Mouse (Mus musculus) small intestine, adult 2 months (tissue): ENCODE measurements at regions not wholly inside any gene's neighbourhood (a gene's known extent, or its start where the extent isn't known, plus 50 kb on each side); places are given as distances from the start of the nearest gene placed in this dataset.
A peak's percentile ranks its signal among the peaks of the same experiment; 100 is the strongest.

Experiments used
- H3K27ac ChIP-seq: fragments of 200-500 bp; 2 replicates; pipeline ENCODE4 v1.5.1; 2012; ENCODE audit warnings: low read depth, low read length, control low read depth, inconsistent platforms; ENCODE audit not compliant: insufficient read depth
- H3K27me3 ChIP-seq: fragments of 200-500 bp; 2 replicates; pipeline ENCODE4 v1.6.1; 2012; ENCODE audit warnings: mild to moderate bottlenecking, moderate library complexity, low read length, inconsistent platforms; ENCODE audit not compliant: control insufficient read depth, insufficient read depth
- H3K36me3 ChIP-seq: fragments of 200-500 bp; 2 replicates; pipeline ENCODE4 v1.6.1; 2012; ENCODE audit warnings: mild to moderate bottlenecking, low read length, control low read depth, inconsistent platforms; ENCODE audit not compliant: control insufficient read depth, insufficient read depth
- H3K4me1 ChIP-seq: fragments of 200-500 bp; 2 replicates; pipeline ENCODE4 v1.6.1; 2012; ENCODE audit warnings: low read length, inconsistent platforms, mixed read lengths; ENCODE audit not compliant: control insufficient read depth, insufficient read depth, insufficient read length
- H3K4me3 ChIP-seq: fragments of 200-500 bp; 2 replicates; pipeline ENCODE4 v1.5.1; 2012; ENCODE audit warnings: low read depth, mild to moderate bottlenecking, control low read depth, inconsistent platforms, low read length, moderate library complexity
- CTCF ChIP-seq: fragments of 200-500 bp; IDR thresholded peaks from 2 replicates; pipeline ENCODE4 v1.5.1; 2012; ENCODE audit warnings: low read depth, mild to moderate bottlenecking, control low read depth, inconsistent platforms, low read length, moderate library complexity, mixed read lengths; ENCODE audit not compliant: insufficient replicate concordance, insufficient read length; ENCODE audit errors: extremely low read depth
- POLR2A ChIP-seq: fragments of 200-500 bp; IDR thresholded peaks from 2 replicates; pipeline ENCODE4 v1.6.1; 2012; ENCODE audit warnings: low read depth, mild to moderate bottlenecking, control low read depth, inconsistent platforms, low read length, moderate library complexity
- WGBS: fragments of 180-500 bp; shearing (Covaris S2); methylation state at CpG from one replicate; pipeline ENCODE4 v1.1.7; 2018; 5-methylcytosine and 5-hydroxymethylcytosine counted together

DNA sequence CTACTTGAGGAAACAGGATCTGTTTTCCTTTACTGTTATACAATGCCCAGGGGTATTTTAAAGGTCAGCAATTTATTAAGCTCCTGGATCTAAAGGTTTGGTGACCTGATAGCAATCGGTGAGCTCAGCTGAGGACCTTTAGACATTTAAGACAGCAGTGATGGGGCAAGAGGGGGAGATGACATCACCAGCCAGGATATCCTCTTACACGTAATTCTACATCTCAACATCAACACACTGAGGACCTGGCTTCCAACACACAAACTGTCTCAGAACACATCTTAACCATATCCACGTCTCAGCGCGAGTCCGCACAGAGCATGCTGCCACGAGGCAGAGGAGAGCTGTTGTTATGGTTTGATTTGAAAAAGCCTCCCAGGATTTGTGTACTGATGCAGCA is 69.2 kb downstream of the Nhlrc3 start:
- H3K27ac ChIP-seq: no peak overlapping the region
- no peaks in the 10 kb centered on the region for H3K27me3 ChIP-seq

DNA sequence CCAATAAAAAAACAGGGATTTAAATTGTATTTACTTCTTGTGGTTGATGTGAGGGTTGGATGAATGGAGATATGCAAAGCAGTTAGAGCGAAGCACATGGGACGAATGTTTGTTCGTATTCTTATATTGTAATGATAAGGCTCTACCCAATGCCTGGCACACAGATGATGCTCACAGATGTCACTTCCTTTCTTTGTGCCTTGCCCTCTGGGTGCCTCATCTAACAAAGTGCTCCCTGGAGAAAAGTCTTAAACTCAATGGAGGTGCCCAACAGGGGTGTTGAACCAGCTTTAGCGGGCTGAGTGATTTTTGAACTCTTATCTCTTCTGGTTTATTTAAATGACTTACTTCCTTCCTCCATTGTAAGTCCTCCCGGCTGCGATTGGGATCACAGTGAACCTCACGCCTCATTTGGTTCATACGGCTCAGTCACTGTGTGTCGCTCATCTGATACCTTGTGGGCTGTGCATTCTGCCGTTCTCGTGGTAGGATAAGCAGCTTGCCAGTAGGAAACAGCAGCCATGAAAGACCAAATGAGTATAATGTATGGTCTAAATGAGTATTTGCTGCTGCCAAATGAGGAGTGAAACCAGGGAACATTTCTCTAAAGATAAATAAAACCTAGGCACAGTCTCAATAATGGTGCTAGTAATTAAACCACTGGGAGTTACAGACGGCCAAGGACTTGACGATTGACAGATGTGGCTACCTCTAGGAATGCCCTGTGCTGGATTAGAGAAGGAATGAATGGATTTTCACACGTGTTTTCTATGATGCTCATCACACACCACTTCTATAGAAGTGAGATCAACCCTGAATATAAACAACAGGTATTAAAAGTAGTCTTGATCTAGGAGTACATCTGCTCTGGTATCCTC is 81.2 kb downstream of the Nhlrc3 start:
- WGBS: 70% methylated on average over 14 of the region's 14 CpGs
- no peak for TF ChIP-seq CTCF
- TF ChIP-seq POLR2A: no peak
- no peaks in the 10 kb centered on the region for H3K27me3 ChIP-seq
- H3K27ac ChIP-seq: no peak overlapping the region
- H3K4me1 ChIP-seq: no peaks in the 10 kb centered on the region
- no peak overlapping the region for H3K4me3 ChIP-seq
- H3K36me3 ChIP-seq: no peaks in the 10 kb centered on the region

More for the DNA sequence above, 69.2 kb downstream of the Nhlrc3 start:
- TF ChIP-seq POLR2A (no peak), CTCF (no peak)
- Histone ChIP-seq H3K36me3 (no peaks in the 10 kb centered on the region), H3K4me1 (no peaks in the 10 kb centered on the region), H3K4me3 (no peak overlapping the region)
- WGBS: 86% methylated on average over 7 of the region's 7 CpGs

DNA sequence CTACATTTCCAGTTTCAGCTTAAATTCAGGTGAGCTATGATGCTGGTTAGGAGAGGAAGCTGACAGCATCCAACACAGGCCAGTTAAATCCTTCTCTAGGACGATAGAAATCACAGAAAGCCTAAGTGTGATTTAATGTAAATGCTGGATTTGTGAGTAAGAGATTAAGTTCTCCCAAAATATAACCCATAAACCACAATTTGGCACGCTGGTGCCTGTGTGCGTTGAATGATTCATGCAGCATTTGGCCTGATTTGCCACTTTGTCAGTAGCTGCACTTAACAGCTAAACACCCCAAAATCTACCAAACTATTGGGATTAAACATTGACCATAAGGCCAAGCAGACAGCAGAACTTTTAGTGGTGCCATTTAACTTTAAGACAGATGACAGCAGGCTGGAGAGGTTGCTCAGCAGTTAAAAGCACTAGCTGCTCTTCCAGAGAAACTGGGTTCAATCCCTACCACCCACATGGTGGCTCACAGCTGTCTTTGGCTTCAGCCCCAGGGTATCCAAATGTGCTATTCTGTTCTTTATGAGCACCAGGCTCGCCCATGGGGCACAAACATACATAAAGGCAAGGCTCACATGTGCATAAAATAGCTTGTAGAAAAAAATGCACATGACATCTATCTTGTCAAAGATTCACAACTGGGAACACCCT is 83.5 kb downstream of the Nhlrc3 start:
- TF ChIP-seq CTCF (no peak), POLR2A (no peak)
- Histone ChIP-seq H3K4me1 (no peaks in the 10 kb centered on the region), H3K27ac (no peak overlapping the region), H3K4me3 (no peak overlapping the region), H3K27me3 (no peaks in the 10 kb centered on the region), H3K36me3 (no peaks in the 10 kb centered on the region)
- 69% methylated on average over 4 of the region's 4 CpGs for WGBS

- Histone ChIP-seq H3K4me3 (no peak overlapping the region), H3K36me3 (no peaks in the 10 kb centered on the region), H3K27ac (no peak overlapping the region), H3K4me1 (no peaks in the 10 kb centered on the region), H3K27me3 (no peaks in the 10 kb centered on the region)
- no peak for TF ChIP-seq POLR2A
- no peak for TF ChIP-seq CTCF
- WGBS: 89% methylated on average over 3 of the region's 3 CpGs
Observed at GRCm38 (mm10) chr3:53376864-53377447, 86.2 kb downstream of the Nhlrc3 start.

DNA sequence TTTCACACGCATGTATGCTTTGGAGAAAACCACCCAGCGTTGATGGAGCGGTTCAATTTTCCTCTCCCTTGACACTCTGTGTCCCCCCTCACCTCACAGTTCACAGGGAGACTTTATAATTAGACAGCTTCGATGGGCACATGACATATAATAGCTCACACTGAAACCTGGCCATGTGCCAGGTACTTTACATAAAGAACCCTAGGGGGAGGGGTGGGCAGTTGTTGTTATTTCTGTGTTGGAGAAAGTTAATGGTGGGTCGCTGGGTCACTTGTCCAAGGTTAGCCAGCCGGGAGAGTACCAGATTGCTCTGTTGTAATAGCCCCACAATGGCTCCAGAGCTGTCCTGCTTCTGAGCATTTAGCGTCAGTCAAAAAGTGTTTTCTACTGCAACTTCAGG is 90.2 kb downstream of the Nhlrc3 start:
- H3K27ac ChIP-seq: no peak overlapping the region
- 67% methylated on average over 7 of the region's 7 CpGs for WGBS
- H3K27me3 ChIP-seq: no peaks in the 10 kb centered on the region
- TF ChIP-seq CTCF (no peak), POLR2A (no peak)
- no peak overlapping the region for H3K4me3 ChIP-seq
- no peaks in the 10 kb centered on the region for H3K36me3 ChIP-seq
- no peaks in the 10 kb centered on the region for H3K4me1 ChIP-seq

DNA sequence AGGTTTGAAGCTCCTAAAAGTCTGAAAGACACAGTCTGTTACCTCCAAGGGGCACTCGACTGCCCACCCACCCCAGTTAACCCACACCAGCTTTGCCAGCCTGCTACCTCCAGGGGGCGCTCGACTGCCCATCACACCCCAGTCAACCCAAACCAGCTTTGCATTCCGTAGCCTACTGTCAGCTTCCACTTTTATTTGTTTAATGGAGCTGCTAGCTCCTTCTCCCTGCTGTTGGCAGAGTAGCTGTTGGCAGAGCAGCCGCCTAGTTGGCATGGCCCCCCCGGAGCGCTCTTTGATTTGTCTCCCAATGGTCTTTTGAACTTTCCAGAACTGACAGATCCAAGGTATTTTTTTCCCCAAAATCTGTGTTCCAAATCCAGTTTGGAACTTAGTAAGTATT is 91.2 kb downstream of the Nhlrc3 start:
- H3K36me3 ChIP-seq: no peaks in the 10 kb centered on the region
- H3K4me1 ChIP-seq: no peaks in the 10 kb centered on the region
- no peak overlapping the region for H3K4me3 ChIP-seq
- no peaks in the 10 kb centered on the region for H3K27me3 ChIP-seq
- WGBS: 64% methylated on average over 7 of the region's 7 CpGs
- H3K27ac ChIP-seq: no peak overlapping the region
- TF ChIP-seq CTCF: peak; percentile 26; the same call in 1 of the 2 replicates
- no peak for TF ChIP-seq POLR2A

GRCm38 (mm10) chr3:53361202-53361601 is 101.9 kb downstream of the Nhlrc3 start:
- Histone ChIP-seq H3K36me3 (no peaks in the 10 kb centered on the region), H3K4me1 (no peaks in the 10 kb centered on the region), H3K27me3 (no peaks in the 10 kb centered on the region), H3K27ac (no peak overlapping the region), H3K4me3 (no peak overlapping the region)
- TF ChIP-seq CTCF: no peak
- no peak for TF ChIP-seq POLR2A
- WGBS: 70% methylated on average over 4 of the region's 4 CpGs
